Mouse (Mus musculus) stomach, embryonic 16.5 days (tissue): ENCODE measurements around the gene Klhl21. TPM values are rescaled to one million over a fixed set of nuclear protein-coding genes. Genes with fewer than 3 reads are reported as not detected.

Experiments used
- ATAC-seq: fragments of 200-750 bp; cut with Nextera tagmentation; 2 replicates; pipeline ENCODE4 v1.8.0; 2017; ENCODE audit warnings: moderate number of reproducible peaks, moderate TSS enrichment; ENCODE audit not compliant: insufficient read depth, low FRiP score
- H3K27ac ChIP-seq: fragments of 300-500 bp; sonication (generic); 2 replicates; pipeline ENCODE4 v1.5.1; 2014; ENCODE audit warnings: low read length
- H3K27me3 ChIP-seq: fragments of 300-500 bp; sonication (generic); 2 replicates; pipeline ENCODE4 v1.6.1; 2014; ENCODE audit warnings: low read length, control low read depth, mixed read lengths; ENCODE audit not compliant: control insufficient read depth, insufficient read depth
- H3K36me3 ChIP-seq: fragments of 300-500 bp; sonication (generic); 2 replicates; pipeline ENCODE4 v1.6.1; 2014; ENCODE audit warnings: low read length; ENCODE audit not compliant: control insufficient read depth, insufficient read depth
- H3K4me1 ChIP-seq: fragments of 300-500 bp; sonication (generic); 2 replicates; pipeline ENCODE4 v1.6.1; 2014; ENCODE audit warnings: low read length, control low read depth, mixed read lengths; ENCODE audit not compliant: control insufficient read depth, insufficient read depth
- H3K4me2 ChIP-seq: fragments of 300-500 bp; sonication (generic); 2 replicates; pipeline ENCODE4 v1.6.1; 2014; ENCODE audit warnings: low read depth, low read length, mixed read lengths
- H3K4me3 ChIP-seq: fragments of 300-500 bp; sonication (generic); replicated peaks from 2 replicates; pipeline ENCODE4 v1.5.1; 2014; ENCODE audit warnings: mild to moderate bottlenecking, low read length
- H3K9ac ChIP-seq: fragments of 300-500 bp; sonication (generic); 2 replicates; pipeline ENCODE4 v1.6.1; 2014; ENCODE audit warnings: low read length
- H3K9me3 ChIP-seq: fragments of 300-500 bp; sonication (generic); replicated peaks from 2 replicates; pipeline ENCODE4 v1.6.1; 2016; ENCODE audit warnings: low read length, control low read depth; ENCODE audit not compliant: control insufficient read depth
- WGBS: fragments of 180-500 bp; shearing (Covaris S2); extraction: QIAGEN DNeasy Blood & Tissue Kit; methylation state at CpG from one replicate; pipeline ENCODE4 v1.1.7; 2014; 5-methylcytosine and 5-hydroxymethylcytosine counted together
- polyA plus RNA-seq: library from polyadenylated mRNA; unstranded; fragments of >200 nt; fragmentation: Nextera tagmentation; extraction: Ambion mirVana; gene quantifications from 2 replicates; pipeline ENCODE4 v1.2.1, GENCODE M21; 2015

Gene Klhl21
- polyA plus RNA-seq, 1 experiment from 2014 or later, result 9.9 TPM

GRCm38 (mm10) chr4:152010091-152010706, 1.6 kb downstream of the Klhl21 start:
- peaks cover 43% of the 10 kb centered on the region for H3K4me1 ChIP-seq
- peaks cover 3% of the 10 kb centered on the region; the same call in 1 of the 2 replicates for H3K36me3 ChIP-seq
- peak overlapping the region; percentile 68 for H3K4me3 ChIP-seq
- peak overlapping the region; percentile 82 for H3K9ac ChIP-seq
- 1% methylated on average over 10 of the region's 10 CpGs for WGBS
- H3K27me3 ChIP-seq, result no peaks in the 10 kb centered on the region
- ATAC-seq, result peak; percentile 42; the same call in 1 of the 2 replicates
- H3K4me2 ChIP-seq, result peak overlapping the region; percentile 99
- peak overlapping the region; percentile 93 for H3K27ac ChIP-seq
- H3K9me3 ChIP-seq, result no peaks in the 10 kb centered on the region

GRCm38 (mm10) chr4:152010707-152011134, 2.1 kb downstream of the Klhl21 start:
- Histone ChIP-seq H3K9ac (peak overlapping the region; percentile 82), H3K4me2 (peak overlapping the region; percentile 99), H3K36me3 (peaks cover 7% of the 10 kb centered on the region; the same call in 1 of the 2 replicates), H3K27me3 (no peaks in the 10 kb centered on the region), H3K4me3 (peak overlapping the region; percentile 68), H3K4me1 (peaks cover 43% of the 10 kb centered on the region), H3K27ac (peak overlapping the region; percentile 93), H3K9me3 (no peaks in the 10 kb centered on the region)
- peak; percentile 1; the same call in 1 of the 2 replicates for ATAC-seq
- 12% methylated on average over 13 of the region's 13 CpGs for WGBS

- peaks cover 7% of the 10 kb centered on the region; the same call in 1 of the 2 replicates for H3K36me3 ChIP-seq
- peak overlapping the region; percentile 68 for H3K4me3 ChIP-seq
- peak overlapping the region; percentile 93 for H3K27ac ChIP-seq
- 61% methylated on average over 8 of the region's 8 CpGs for WGBS
- no peaks in the 10 kb centered on the region for H3K27me3 ChIP-seq
- H3K9me3 ChIP-seq, result no peaks in the 10 kb centered on the region
- H3K4me1 ChIP-seq, result peaks cover 43% of the 10 kb centered on the region
- H3K4me2 ChIP-seq, result peak overlapping the region; percentile 99
- ATAC-seq, result no peak
- H3K9ac ChIP-seq, result peak overlapping the region; percentile 82
Observed at GRCm38 (mm10) chr4:152011171-152011760, 2.7 kb downstream of the Klhl21 start.

GRCm38 (mm10) chr4:152012109-152012508, 3.5 kb downstream of the Klhl21 start:
- 83% methylated on average over 16 of the region's 16 CpGs for WGBS
- Histone ChIP-seq H3K9me3 (no peaks in the 10 kb centered on the region), H3K4me2 (peak overlapping the region; percentile 99; the same call in 1 of the 2 replicates), H3K4me1 (peaks cover 38% of the 10 kb centered on the region), H3K9ac (no peak overlapping the region), H3K4me3 (no peak overlapping the region), H3K36me3 (peaks cover 7% of the 10 kb centered on the region; the same call in 1 of the 2 replicates), H3K27ac (no peak overlapping the region), H3K27me3 (no peaks in the 10 kb centered on the region)
- no peak for ATAC-seq

- Histone ChIP-seq H3K4me3 (no peak overlapping the region), H3K27ac (no peak overlapping the region), H3K4me1 (peaks cover 28% of the 10 kb centered on the region), H3K9me3 (no peaks in the 10 kb centered on the region), H3K9ac (no peak overlapping the region), H3K27me3 (no peaks in the 10 kb centered on the region), H3K4me2 (no peak overlapping the region), H3K36me3 (peaks cover 9% of the 10 kb centered on the region; the same call in 1 of the 2 replicates)
- 84% methylated on average over 12 of the region's 12 CpGs for WGBS
- ATAC-seq, result no peak
Observed at GRCm38 (mm10) chr4:152013036-152013813, 4.6 kb downstream of the Klhl21 start.

GRCm38 (mm10) chr4:152019073-152019472, 10.5 kb downstream of the Klhl21 start:
- ATAC-seq, result no peak
- Histone ChIP-seq H3K27me3 (no peaks in the 10 kb centered on the region), H3K4me1 (0 out of 2 replicates have a peak, but pooled peaks cover 3% of the 10 kb centered on the region), H3K4me2 (no peak overlapping the region), H3K4me3 (no peak overlapping the region), H3K27ac (peak overlapping the region; percentile 29; the same call in 1 of the 2 replicates), H3K36me3 (peaks cover 21% of the 10 kb centered on the region), H3K9ac (no peak overlapping the region), H3K9me3 (no peaks in the 10 kb centered on the region)
- WGBS, result 78% methylated on average over 6 of the region's 6 CpGs

GRCm38 (mm10) chr4:152020024-152020423, 11.4 kb downstream of the Klhl21 start:
- WGBS, result 91% methylated on average over 21 of the region's 21 CpGs

GRCm38 (mm10) chr4:152021568-152022097, 13.0 kb downstream of the Klhl21 start:
- Histone ChIP-seq H3K27ac (no peak overlapping the region), H3K4me3 (no peak overlapping the region), H3K4me2 (no peak overlapping the region), H3K4me1 (peaks cover 19% of the 10 kb centered on the region), H3K27me3 (no peaks in the 10 kb centered on the region), H3K36me3 (peaks cover 14% of the 10 kb centered on the region), H3K9me3 (no peaks in the 10 kb centered on the region), H3K9ac (peak overlapping the region; percentile 3; the same call in 1 of the 2 replicates)
- no peak for ATAC-seq
- WGBS, result 78% methylated on average over 12 of the region's 12 CpGs

More at GRCm38 (mm10) chr4:152020024-152020423, 11.4 kb downstream of the Klhl21 start:
- Histone ChIP-seq H3K27me3 (no peaks in the 10 kb centered on the region), H3K27ac (peak overlapping the region; percentile 19; the same call in 1 of the 2 replicates), H3K4me1 (peaks cover 3% of the 10 kb centered on the region; the same call in 1 of the 2 replicates), H3K9me3 (no peaks in the 10 kb centered on the region), H3K4me3 (no peak overlapping the region), H3K36me3 (peaks cover 18% of the 10 kb centered on the region), H3K9ac (no peak overlapping the region), H3K4me2 (no peak overlapping the region)
- no peak for ATAC-seq
